Mouse (Mus musculus) stomach, postnatal 0 days (tissue): Measurements from ENCODE around the gene Uqcrq. TPM values are rescaled to one million over a fixed set of nuclear protein-coding genes. Genes with fewer than 3 reads are reported as not detected.

Experiments
- ATAC-seq: fragments of 200-750 bp; cut with Nextera tagmentation; 2 replicates; pipeline ENCODE4 v1.8.0; 2017; ENCODE audit not compliant: low FRiP score, low TSS enrichment
- DNase-seq: peaks from one replicate; pipeline ENCODE4 v3.0.0-alpha.2; 2016; ENCODE audit warnings: low spot score
- H3K27ac ChIP-seq: fragments of 300-500 bp; sonication (generic); replicated peaks from 2 replicates; pipeline ENCODE4 v1.5.1; 2014; ENCODE audit warnings: mild to moderate bottlenecking, control low read depth
- H3K27me3 ChIP-seq: fragments of 300-500 bp; sonication (generic); 2 replicates; pipeline ENCODE4 v1.6.1; 2014; ENCODE audit warnings: low read length; ENCODE audit not compliant: control insufficient read depth, insufficient read depth
- H3K36me3 ChIP-seq: fragments of 300-500 bp; sonication (generic); 2 replicates; pipeline ENCODE4 v1.6.1; 2014; ENCODE audit warnings: low read length, mixed read lengths; ENCODE audit not compliant: control insufficient read depth, insufficient read depth
- H3K4me1 ChIP-seq: fragments of 300-500 bp; sonication (generic); replicated peaks from 2 replicates; pipeline ENCODE4 v1.6.1; 2014; ENCODE audit warnings: antibody characterized with exemption; ENCODE audit not compliant: control insufficient read depth, insufficient read depth
- H3K4me2 ChIP-seq: fragments of 300-500 bp; sonication (generic); replicated peaks from 2 replicates; pipeline ENCODE4 v1.6.1; 2014; ENCODE audit warnings: low read depth, mild to moderate bottlenecking, control low read depth, moderate library complexity
- H3K4me3 ChIP-seq: fragments of 300-500 bp; sonication (generic); 2 replicates; pipeline ENCODE4 v1.5.1; 2014; ENCODE audit warnings: low read depth, low read length, control low read depth
- H3K9ac ChIP-seq: fragments of 300-500 bp; sonication (generic); 2 replicates; pipeline ENCODE4 v1.6.1; 2014; ENCODE audit warnings: mild to moderate bottlenecking, low read length, control low read depth, mixed read lengths
- H3K9me3 ChIP-seq: fragments of 300-500 bp; sonication (generic); 2 replicates; pipeline ENCODE4 v1.6.1; 2016; ENCODE audit warnings: low read length; ENCODE audit not compliant: control insufficient read depth
- CTCF ChIP-seq: IDR thresholded peaks from 2 replicates; pipeline ENCODE4 v1.5.1; 2016; ENCODE audit warnings: antibody characterized with exemption, low read depth, mild to moderate bottlenecking, moderate library complexity
- EP300 ChIP-seq: optimal IDR thresholded peaks from 2 replicates; pipeline ENCODE3; 2016; ENCODE audit warnings: antibody characterized with exemption
- WGBS: fragments of 180-500 bp; shearing (Covaris S2); extraction: QIAGEN DNeasy Blood & Tissue Kit; methylation state at CpG from one replicate; pipeline ENCODE4 v1.1.7; 2014; 5-methylcytosine and 5-hydroxymethylcytosine counted together
- polyA plus RNA-seq: library from polyadenylated mRNA; unstranded; fragments of >200 nt; fragmentation: Nextera tagmentation; extraction: Ambion mirVana; gene quantifications from 2 replicates; pipeline ENCODE4 v1.2.1, GENCODE M21; 2015

Gene Uqcrq
- polyA plus RNA-seq, 1 experiment from 2014 or later, result 973 TPM

- 82% methylated on average over 8 of the region's 8 CpGs for WGBS
- Histone ChIP-seq H3K4me3 (no peak overlapping the region), H3K27ac (no peak overlapping the region), H3K4me1 (no peaks in the 10 kb centered on the region), H3K4me2 (no peak overlapping the region), H3K27me3 (no peaks in the 10 kb centered on the region), H3K36me3 (no peaks in the 10 kb centered on the region), H3K9ac (no peak overlapping the region), H3K9me3 (no peaks in the 10 kb centered on the region)
- DNase-seq, result no peak
- no peak for TF ChIP-seq EP300
- no peak for TF ChIP-seq CTCF
- no peak for ATAC-seq
Measured at GRCm38 (mm10) chr11:53447996-53448395, 17.4 kb upstream of the Uqcrq start.

- Histone ChIP-seq H3K9me3 (no peaks in the 10 kb centered on the region), H3K27ac (no peak overlapping the region), H3K4me2 (no peak overlapping the region), H3K4me3 (no peak overlapping the region), H3K27me3 (no peaks in the 10 kb centered on the region), H3K4me1 (no peaks in the 10 kb centered on the region), H3K36me3 (no peaks in the 10 kb centered on the region), H3K9ac (no peak overlapping the region)
- ATAC-seq (no peak), DNase-seq (no peak)
- TF ChIP-seq EP300 (no peak), CTCF (no peak)
- WGBS, result 61% methylated on average over 13 of the region's 13 CpGs
Measured at GRCm38 (mm10) chr11:53446183-53446582, 15.6 kb upstream of the Uqcrq start.

GRCm38 (mm10) chr11:53445562-53445961, 14.9 kb upstream of the Uqcrq start:
- H3K4me1 ChIP-seq, result no peaks in the 10 kb centered on the region
- H3K4me3 ChIP-seq, result no peak overlapping the region
- ATAC-seq (no peak), DNase-seq (no peak)
- no peak overlapping the region for H3K27ac ChIP-seq
- H3K9ac ChIP-seq, result no peak overlapping the region
- H3K4me2 ChIP-seq, result no peak overlapping the region
- no peaks in the 10 kb centered on the region for H3K27me3 ChIP-seq
- no peaks in the 10 kb centered on the region for H3K36me3 ChIP-seq
- TF ChIP-seq CTCF (no peak), EP300 (no peak)
- WGBS, result 58% methylated on average over 13 of the region's 13 CpGs
- no peaks in the 10 kb centered on the region for H3K9me3 ChIP-seq

GRCm38 (mm10) chr11:53443861-53444260, 13.2 kb upstream of the Uqcrq start:
- ATAC-seq (0 out of 2 replicates have a peak, but pooled peaks have one; percentile 19), DNase-seq (no peak)
- no peak overlapping the region for H3K27ac ChIP-seq
- no peak overlapping the region for H3K4me2 ChIP-seq
- no peaks in the 10 kb centered on the region for H3K4me1 ChIP-seq
- 36% methylated on average over 6 of the region's 6 CpGs for WGBS
- no peak overlapping the region for H3K4me3 ChIP-seq
- H3K9me3 ChIP-seq, result no peaks in the 10 kb centered on the region
- H3K27me3 ChIP-seq, result no peaks in the 10 kb centered on the region
- no peak for TF ChIP-seq EP300
- TF ChIP-seq CTCF, result peak; percentile 75
- no peak overlapping the region for H3K9ac ChIP-seq
- H3K36me3 ChIP-seq, result no peaks in the 10 kb centered on the region

GRCm38 (mm10) chr11:53441921-53442320, 11.3 kb upstream of the Uqcrq start:
- H3K9me3 ChIP-seq, result no peaks in the 10 kb centered on the region
- TF ChIP-seq CTCF (no peak), EP300 (no peak)
- ATAC-seq (0 out of 2 replicates have a peak, but pooled peaks have one; percentile 28), DNase-seq (no peak)
- no peaks in the 10 kb centered on the region for H3K4me1 ChIP-seq
- H3K9ac ChIP-seq, result no peak overlapping the region
- H3K27ac ChIP-seq, result no peak overlapping the region
- H3K4me2 ChIP-seq, result no peak overlapping the region
- H3K36me3 ChIP-seq, result no peaks in the 10 kb centered on the region
- H3K27me3 ChIP-seq, result no peaks in the 10 kb centered on the region
- H3K4me3 ChIP-seq, result no peak overlapping the region
- 32% methylated on average over 12 of the region's 12 CpGs for WGBS

- no peak for DNase-seq
- 77% methylated on average over 6 of the region's 6 CpGs for WGBS
- no peaks in the 10 kb centered on the region for H3K4me1 ChIP-seq
- TF ChIP-seq CTCF, result no peak
- TF ChIP-seq EP300, result no peak
- H3K9ac ChIP-seq, result no peak overlapping the region
- no peaks in the 10 kb centered on the region for H3K27me3 ChIP-seq
- H3K4me3 ChIP-seq, result no peak overlapping the region
- H3K36me3 ChIP-seq, result no peaks in the 10 kb centered on the region
- H3K4me2 ChIP-seq, result no peak overlapping the region
- H3K9me3 ChIP-seq, result no peaks in the 10 kb centered on the region
- ATAC-seq, result no peak
- H3K27ac ChIP-seq, result no peak overlapping the region
Measured at GRCm38 (mm10) chr11:53436338-53436737, 5.7 kb upstream of the Uqcrq start.
